Mouse (Mus musculus): Measurements from ENCODE around the gene Fam184a.
"Not testable (repeated sequence)": the region's sequence is repeated elsewhere in the genome, so short reads cannot be mapped to it uniquely, and the experiment has no call there.

The Fam184a gene

DNA sequence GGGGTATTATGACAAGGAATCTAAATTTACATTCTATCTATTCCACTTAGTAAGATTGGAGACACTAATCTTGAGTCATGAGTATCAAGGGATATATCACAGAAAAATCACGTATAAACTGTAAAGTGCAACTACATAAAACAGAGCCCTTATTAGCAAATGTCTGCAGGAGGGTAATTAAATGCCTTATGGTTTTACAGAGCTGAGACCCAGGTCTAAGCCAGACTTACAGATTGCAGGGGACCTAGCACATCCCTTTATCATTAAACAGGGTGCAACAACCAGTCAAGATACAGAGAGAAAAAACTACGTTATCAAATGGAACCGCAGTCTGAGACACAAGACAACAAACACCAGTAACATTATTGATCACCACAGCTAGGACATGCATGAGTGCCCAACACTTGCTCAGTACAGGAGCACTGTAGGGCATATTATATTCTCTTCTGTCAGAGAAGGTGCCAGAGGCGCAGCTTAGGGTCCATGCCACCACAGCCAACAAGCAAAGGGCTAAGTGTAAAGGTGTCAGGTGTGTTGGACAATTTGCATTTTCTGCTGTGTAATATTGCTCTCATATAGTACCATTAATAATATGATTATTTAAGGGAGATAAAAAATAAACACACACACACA is 61.9 kb downstream of the Fam184a start:
- DNase-seq (ENCODE audit: low spot score in 2 of 2) = no peak

DNA sequence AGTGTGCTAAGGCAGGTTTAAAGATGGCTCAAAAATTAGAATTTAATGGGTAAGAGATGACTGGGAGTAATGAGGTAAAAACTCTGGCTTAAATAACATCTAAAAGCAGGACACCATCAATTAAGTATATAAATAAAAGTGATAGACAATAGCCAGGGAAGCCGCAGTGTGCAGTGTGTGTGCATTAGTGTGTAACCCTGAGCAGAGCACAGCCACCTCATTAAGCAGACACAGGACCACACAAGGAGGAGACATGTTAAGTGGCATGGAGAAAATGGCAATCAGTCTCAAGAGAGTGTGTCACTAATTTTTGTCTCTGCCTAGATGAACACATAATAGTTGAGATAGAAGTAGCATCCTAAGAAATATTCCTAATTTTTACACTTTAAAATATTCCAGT is 62.4 kb downstream of the Fam184a start:
- no peak for DNase-seq (ENCODE audit: low spot score in 2 of 2)

DNA sequence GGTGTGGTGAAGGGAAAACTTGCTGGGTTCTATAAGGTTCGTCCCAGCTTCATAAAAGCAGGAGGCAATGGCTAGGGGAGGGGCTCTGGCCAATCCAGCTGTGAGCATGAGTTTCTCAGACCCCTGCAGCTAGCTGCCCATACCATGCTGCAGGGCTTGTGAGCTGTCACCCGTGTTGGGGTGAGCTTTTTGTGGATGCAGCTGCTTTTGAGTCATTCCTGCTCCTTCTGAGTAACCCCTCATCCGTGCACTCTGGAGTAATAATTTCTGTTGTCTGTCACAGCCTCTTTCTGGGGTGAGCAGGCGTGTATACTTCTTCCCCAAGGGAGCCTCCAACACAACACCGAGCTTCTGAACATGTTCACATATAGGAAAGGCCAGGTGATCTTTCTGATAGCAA is 63.0 kb downstream of the Fam184a start:
- DNase-seq (ENCODE audit: low spot score in 2 of 2) = no peak

DNA sequence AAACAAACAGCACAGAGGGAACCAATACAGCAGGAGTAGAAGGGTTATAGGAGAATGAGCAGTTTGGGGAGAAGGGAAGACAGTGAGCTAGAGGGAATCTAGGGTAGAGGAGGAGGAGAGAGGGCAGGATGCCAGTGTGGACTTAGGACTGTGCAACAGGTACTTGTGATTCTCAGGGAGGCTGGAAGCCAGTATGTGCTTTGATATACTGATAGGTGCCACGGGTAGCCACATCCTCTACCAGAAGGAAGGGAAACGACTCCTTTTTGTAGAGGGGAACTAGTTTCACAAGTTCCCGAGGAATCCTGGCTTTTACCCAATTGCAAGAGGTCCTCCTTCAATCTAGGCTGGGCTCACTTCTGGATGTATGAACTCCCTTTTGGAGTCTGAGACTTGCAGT is 65.1 kb downstream of the Fam184a start:
- DNase-seq (ENCODE audit: low spot score in 2 of 2) = no peak

DNA sequence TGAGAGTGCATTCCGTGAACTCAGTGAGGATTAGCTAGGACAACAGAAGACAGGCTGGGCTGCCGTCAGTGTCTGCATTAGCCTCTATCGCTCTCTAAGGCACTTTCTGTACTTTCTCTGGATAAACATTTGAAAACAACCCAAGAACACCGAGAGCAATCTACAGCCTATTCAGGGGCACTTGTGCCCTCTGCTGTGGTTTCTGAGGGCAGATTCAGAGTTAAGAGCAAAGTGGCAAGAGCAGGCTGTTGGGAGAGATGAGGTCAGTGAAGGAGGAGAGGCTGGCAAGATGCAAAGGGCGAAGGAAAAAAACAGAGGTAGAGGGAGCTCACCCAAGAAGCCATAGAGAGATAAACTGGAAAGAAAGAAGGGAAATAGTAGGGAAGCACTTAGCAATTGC is 67.7 kb downstream of the Fam184a start:
- DNase-seq (ENCODE audit: low spot score in 2 of 2) = no peak

DNA sequence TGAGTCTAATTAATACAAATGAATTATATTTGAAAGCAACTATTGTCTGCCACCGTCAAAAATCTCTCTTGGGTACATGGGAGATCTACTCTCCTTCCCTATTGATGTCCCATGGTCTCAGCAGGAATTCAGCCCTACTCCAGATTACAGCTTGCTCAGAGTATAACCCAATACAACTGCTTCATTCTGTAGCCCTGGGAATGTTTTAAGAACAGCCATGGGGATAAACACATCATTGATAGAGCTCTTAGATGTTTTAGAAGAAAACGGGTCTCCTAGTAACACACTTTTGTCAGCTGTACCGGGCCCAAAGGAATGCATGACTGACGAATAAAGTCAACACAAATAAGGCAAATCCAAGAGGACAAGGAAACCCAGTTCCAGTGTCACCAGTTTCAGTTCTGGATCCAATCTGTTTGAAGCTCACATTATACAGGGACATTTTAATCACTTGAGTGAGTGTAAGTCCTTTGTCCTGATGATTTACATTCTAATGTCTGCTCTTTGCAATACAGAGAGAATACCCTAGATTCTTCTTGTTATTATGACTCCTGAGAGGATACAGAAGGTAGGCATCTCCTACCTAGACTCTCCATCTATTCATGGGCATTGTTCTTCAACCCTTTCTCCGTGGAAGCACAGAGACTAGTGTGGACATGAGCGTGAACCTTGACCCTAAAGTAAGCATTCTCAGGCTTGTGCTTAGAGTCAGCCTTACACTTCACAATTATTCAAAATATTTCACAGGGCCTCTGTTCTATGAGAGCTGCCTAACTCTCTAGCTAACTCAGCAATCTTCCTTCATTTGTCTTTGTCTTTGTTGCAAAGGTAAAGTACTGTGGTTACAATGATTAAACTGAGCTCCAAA is 71.0 kb downstream of the Fam184a start:
- no peak for DNase-seq (ENCODE audit: low spot score in 2 of 2)

DNA sequence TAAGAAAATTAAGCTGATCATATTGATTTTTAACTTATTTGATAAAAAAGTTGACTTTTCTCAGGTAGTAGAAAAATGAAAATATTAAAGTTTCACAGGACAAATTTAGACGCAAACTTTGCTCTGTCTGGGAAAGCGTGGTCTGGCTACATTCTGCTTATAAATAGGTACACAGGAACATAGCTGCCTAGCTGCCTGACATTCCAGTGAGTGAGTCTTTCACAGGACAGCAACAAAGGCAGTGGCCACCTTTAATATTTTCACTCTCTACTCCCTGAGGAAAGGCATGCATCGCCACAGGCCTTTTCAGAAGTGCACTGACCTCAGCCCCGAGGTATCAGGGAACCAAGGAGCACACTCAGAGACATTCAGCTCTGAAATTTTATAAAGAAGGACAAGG is 89.1 kb downstream of the Fam184a start:
- DNase-seq (ENCODE audit: low spot score in 2 of 2) = no peak

DNA sequence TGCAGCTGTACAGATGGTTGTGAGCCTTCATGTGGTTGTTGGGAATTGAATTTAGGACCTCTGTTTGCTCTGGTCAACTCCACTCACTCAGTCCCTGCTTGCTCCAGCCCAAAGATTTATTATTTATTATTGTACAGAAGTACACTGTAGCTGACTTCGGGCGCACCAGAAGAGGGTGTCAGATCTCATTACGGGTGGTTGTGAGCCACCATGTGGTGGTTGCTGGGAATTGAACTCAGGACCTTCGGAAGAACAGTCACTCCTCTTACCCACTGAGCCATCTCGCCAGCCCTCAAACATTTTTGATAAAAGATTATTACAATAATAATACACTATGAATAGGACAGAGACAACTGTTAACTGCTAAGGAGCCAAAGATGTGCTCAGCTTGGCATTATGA is 96.7 kb downstream of the Fam184a start:
- DNase-seq (ENCODE audit: low spot score in 2 of 2) = not testable (repeated sequence)

DNA sequence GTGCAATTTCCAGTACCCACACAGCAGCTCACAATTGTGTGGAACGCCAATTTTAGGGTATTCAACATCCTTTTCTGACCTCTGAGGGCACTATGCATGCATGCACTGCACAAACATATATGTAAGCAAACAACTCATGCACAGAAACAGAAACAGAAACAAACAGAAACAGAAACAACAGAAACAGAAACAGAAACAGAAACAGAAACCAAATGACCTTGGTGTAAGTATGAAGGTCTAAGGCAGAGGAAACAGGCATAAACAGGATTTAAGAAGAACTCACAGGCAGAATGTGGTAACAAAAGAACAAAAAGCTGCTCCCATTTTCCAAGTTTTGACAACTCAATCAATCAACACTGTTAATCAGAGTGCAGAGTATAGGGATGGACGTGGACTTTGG is 100.2 kb downstream of the Fam184a start:
- DNase-seq (ENCODE audit: low spot score in 2 of 2) = no peak

DNA sequence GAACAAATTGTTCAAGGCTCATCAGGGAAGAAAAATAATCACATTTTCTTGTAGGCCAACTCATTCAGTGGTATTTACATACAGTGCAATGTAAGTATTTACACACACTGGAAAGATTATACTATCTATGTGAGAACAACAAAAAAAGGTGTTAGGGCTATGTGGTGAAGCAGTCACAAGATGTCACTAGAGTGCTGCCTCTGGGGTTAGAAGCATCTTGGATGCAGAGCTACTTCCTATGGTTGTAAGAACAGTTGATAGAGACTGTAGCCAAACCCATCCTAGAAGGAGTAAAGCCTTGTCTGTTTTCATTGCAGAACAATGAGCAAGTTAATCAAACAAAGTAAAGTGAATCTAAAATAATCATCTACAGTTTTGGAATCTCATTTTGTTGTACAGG is 109.4 kb downstream of the Fam184a start:
- DNase-seq (ENCODE audit: low spot score in 2 of 2) = no peak

DNA sequence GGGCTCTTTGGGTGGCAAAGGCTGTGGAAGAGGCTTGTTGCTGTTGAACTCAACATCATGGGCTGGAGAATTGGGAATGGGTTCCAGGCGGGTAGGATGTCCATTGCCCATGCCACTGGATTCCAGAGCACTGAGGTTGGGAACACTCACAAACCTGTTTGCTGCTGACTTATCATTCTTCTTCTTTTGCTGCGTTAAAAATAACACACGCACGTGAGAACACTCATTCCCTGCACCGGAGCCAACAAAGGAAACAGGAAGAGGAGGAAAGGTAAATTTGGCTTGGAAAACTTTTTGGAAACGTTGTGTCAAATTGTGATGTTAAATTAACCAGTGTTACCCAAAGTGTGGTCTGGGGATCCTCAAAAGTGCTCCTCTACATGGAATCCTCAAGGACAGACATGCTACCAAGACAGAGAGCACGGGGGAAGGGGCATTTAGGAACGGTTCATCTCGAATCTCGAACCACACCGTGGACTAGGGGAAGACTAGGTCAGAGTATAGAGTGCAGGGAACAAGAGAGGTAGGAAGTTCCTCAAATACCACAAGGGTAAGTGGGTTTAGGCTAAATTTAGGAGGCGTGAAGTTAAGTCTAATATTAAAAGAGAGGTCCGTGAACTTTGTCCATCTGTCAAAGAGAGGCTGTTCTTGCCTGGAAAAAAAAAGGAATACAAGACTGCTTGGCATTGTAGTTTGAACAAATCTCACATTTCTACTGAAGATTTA is 115.5 kb downstream of the Fam184a start:
- no peak for DNase-seq (ENCODE audit: low spot score in 2 of 2)

DNA sequence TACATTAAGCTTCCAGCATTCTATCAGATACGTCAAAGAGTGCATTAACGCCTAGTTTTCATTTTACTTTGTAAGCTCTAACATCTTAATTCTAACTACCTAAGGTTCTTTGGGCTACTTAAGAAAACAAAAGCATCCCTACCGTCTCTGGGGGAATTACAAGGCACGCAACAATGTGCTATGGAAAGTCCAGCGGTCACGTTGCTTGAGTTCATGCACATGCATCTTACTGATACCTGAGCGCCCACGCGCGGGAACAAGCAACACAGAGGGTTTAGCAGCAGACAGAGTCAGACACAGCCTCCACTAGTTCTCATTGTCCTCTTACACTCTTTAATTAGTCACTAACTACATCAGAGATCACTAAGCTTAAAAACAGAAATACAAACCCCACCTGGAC is 116.8 kb downstream of the Fam184a start:
- no peak for DNase-seq (ENCODE audit: low spot score in 2 of 2)

DNA sequence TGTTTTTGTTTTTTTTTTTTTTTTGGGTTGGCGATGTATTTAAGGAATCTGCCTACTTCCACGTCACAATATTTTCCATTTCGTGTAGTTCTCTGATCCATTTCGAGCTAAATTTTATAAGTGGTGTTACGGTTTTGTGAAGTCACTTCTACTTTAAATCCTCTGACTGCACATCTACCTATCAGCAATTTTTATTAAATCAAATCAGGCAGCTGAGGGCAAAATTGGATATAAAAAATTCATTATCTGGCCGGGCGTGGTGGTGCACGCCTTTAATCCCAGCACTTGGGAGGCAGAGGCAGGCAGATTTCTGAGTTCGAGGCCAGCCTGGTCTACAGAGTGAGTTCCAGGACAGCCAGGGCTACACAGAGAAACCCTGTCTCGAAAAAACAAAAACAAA is 120.6 kb downstream of the Fam184a start, which contains the start of gene Mcm9:
Gene Mcm9, minus strand, starts transcription at position 101 of the 400 bp plus-strand sequence.
- DNase-seq (ENCODE audit: low spot score in 2 of 2) = not testable (repeated sequence)

DNA sequence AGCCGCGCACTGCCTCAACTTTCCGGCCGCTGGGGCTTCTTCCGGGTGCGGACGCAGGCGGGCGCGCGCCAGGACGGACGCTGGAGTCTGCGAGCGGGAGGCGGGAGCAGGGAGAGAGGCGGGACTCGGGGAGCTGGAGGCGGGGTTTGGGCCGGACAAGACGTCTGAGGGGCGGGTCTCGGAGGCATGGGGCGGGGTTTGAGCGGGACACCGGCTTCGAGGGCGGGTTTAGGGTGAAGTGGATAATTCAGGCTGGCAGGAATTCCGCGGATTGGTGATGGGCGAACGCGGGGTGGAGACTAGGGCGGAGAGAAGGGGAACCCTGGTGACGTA is 121.0 kb downstream of the Fam184a start:
- peak; percentile 93 to 97 for DNase-seq (ENCODE audit: low spot score in 2 of 2)

DNA sequence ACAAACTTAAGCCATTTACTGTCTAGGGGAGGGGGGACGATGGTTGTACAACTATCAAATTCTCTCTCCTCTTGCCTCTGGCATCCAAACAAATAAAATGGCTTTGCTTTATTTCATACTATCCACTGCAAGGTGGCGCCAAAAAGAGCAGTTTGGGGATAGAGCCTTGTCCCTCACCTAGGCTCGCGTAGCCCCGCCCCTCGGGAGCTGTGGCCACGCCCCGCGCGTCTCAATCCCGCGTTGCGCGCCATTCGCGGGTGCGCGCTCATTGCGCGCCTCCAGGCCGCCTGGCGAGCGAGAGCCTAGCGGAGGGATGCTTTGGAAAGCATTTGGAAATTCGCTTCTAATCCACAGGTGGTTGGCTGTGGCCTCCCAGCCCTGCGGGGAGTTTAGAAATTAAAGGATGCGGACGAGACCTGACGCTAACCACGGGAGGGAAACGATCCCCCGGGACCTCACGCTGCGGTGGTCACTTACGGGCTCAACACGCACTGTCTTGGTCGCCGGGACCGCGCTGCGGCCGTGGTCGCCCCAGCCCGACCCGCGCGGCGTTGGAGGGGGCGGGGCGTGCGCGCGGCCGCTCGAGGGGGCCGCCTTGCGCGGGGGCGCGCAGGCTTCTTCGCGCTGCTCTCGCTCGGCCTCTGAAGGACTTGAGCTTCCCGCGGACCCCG is 121.5 kb downstream of the Fam184a start:
- DNase-seq (ENCODE audit: low spot score in 2 of 2) = peak; percentile 87 to 92

DNA sequence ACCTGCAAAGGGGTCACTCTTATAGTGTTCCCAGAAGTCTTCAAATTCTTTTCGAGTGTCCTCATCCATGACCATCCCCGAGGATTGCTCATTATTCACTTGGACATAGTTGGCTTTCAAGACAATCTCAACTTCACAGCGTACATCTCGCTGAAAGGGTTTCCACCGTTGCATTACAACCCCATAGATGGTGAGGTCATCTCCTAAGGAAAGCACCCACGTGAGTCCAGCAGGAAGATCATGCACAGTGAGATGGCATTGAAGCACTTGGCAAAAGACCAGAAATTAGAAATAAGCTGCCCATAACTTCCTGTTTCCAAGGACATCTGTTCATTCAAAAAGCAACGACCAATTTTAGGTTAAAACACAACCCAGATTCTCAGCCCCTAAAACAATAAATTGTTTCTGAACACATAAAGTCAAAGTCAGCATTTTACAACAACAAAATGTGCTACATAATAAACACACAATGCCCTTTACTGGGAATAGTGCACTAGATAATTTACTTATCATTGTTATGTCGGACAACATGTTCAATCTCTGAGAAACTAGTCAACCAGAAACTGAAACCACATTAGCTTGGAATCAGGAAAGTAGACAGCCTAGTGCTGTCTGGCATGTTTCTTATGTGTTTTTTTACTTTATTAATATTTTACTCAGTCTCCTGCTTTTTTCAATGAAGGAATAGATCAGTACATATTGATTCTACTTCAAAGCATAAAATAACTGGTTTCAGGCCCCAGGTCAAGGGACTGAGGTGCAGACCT is 134.9 kb downstream of the Fam184a start:
- no peak for DNase-seq (ENCODE audit: low spot score in 2 of 2)

DNA sequence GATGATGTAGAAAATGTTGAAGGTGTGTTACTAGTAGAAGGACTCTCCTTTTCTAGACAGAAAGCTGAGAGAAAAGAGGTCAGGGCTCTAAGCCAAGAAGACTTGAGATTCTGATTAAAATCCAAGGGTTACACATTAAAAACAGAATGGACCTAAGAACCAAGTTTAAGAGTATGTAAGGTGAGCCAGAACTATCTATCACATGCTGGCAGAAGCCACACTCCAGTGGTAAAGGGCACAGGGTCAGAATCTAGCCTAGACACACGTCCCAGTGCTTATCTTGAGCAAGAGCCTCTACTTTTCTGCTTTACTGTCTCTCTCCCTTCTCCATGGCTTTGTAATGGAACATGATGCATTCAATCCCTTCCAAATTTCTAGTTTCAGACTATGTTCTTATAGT is 137.0 kb downstream of the Fam184a start:
- no peak for DNase-seq (ENCODE audit: low spot score in 2 of 2)

DNA sequence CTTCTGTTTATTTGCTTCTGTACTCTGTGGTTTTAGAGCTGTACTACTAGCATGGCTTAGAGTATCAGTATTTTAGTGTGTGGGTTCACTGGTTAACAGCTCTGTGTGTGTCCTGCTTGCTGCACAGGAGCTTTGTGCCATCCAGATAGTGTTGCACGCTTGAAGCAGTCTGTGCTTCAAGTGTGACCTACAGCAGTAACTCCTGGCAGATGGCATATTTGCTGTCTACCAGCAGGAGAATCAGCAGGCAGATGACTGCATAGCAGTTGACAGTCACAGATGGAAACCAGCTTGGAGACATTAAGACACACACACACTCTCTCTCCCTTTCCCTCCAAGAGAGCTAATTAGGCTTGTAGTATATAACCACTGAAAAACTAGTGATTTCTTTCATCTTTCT is 138.8 kb downstream of the Fam184a start:
- no peak for DNase-seq (ENCODE audit: low spot score in 2 of 2)

DNA sequence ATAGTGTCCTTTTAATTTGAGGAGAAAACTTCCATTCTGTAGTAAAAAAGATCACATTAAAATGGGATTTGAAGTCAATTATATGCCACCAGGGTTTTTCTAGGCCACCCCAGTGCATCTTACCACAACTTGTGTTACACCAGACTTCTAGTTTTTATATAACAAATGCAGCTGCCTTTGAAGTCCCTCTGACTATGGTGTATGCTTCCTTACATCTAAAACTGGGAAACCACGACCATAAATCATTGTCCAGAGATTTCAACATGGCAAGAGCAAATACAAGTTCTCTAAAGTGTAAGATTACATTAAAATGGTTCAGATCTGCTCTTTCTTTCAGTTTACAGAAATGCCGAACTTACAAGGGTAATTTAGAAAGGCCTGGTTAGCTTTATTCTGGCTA is 142.6 kb downstream of the Fam184a start:
- DNase-seq (ENCODE audit: low spot score in 2 of 2) = no peak

DNA sequence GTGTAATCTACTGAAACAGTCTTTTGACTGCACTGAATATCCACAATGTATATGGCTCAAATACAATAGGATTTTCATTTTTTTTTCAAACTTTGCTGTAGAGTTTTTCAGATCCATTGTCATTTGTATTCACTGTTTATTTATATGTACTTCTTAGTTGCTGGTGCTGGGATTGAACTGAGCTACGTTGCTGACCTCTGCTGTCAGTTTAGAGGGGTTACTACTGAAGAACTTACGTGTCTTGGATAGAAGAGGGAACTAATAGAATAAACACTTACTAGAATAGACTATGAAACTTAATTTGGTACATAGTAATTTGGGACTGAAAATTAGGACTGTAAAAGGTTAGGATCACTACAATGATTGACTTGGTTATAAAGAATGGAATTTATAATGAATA is 145.6 kb downstream of the Fam184a start:
- no peak for DNase-seq (ENCODE audit: low spot score in 2 of 2)

DNA sequence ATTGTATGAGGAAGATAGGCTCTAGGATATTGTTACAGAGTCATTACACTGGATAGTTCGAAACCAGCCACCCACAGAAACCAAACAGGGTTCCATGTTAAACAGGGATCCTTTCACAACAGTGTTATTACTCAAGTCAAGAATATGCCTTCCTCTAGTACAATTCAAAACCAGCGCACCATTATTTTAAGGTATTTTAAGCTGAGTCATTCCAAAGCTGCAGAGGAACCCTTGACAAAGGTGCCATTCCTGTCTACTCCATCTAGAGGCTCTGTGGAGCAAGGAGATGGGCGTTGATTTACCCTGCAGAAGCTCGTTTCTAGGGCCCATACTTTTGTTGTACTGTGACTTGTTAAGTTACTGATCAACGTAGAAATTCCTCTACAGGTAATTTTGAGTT is 152.1 kb downstream of the Fam184a start:
- DNase-seq (ENCODE audit: low spot score in 2 of 2) = no peak
